Mouse (Mus musculus) limb, embryonic 15.5 days (tissue): ENCODE data around the gene 1110017D15Rik. TPM values are rescaled to one million over a fixed set of nuclear protein-coding genes. Genes with fewer than 3 reads are reported as not detected.

Experiments used
- ATAC-seq: fragments of 200-750 bp; cut with Nextera tagmentation; 2 replicates; pipeline ENCODE4 v1.8.0; 2017; ENCODE audit warnings: low read depth, moderate TSS enrichment; ENCODE audit not compliant: insufficient number of reproducible peaks, low FRiP score, low TSS enrichment
- H3K27ac ChIP-seq: fragments of 300-500 bp; sonication (generic); 2 replicates; pipeline ENCODE4 v1.5.1; 2015; ENCODE audit warnings: moderate library complexity, mild to moderate bottlenecking, inconsistent platforms
- H3K27me3 ChIP-seq: fragments of 300-500 bp; sonication (generic); 2 replicates; pipeline ENCODE4 v1.6.1; 2015; ENCODE audit warnings: inconsistent platforms
- H3K36me3 ChIP-seq: fragments of 300-500 bp; sonication (generic); 2 replicates; pipeline ENCODE4 v1.6.1; 2015; ENCODE audit warnings: inconsistent platforms
- H3K4me1 ChIP-seq: fragments of 300-500 bp; sonication (generic); 2 replicates; pipeline ENCODE4 v1.6.1; 2015; ENCODE audit warnings: inconsistent platforms
- H3K4me2 ChIP-seq: fragments of 300-500 bp; sonication (generic); 2 replicates; pipeline ENCODE4 v1.6.1; 2015; ENCODE audit warnings: mild to moderate bottlenecking, inconsistent platforms
- H3K4me3 ChIP-seq: fragments of 300-500 bp; sonication (generic); 2 replicates; pipeline ENCODE4 v1.5.1; 2015; ENCODE audit warnings: mild to moderate bottlenecking, inconsistent platforms
- H3K9ac ChIP-seq: fragments of 300-500 bp; sonication (generic); 2 replicates; pipeline ENCODE4 v1.6.1; 2015; ENCODE audit warnings: inconsistent platforms
- H3K9me3 ChIP-seq: fragments of 300-500 bp; sonication (generic); 2 replicates; pipeline ENCODE4 v1.6.1; 2016; ENCODE audit warnings: inconsistent platforms
- WGBS: fragments of 180-500 bp; shearing (Covaris S2); methylation state at CpG from one replicate; pipeline ENCODE4 v1.1.7; 2015; 5-methylcytosine and 5-hydroxymethylcytosine counted together
- polyA plus RNA-seq: library from polyadenylated mRNA; unstranded; fragments of >200 nt; fragmentation: Nextera tagmentation; extraction: Ambion mirVana; gene quantifications from 2 replicates; pipeline ENCODE4 v1.2.1, GENCODE M21; 2015

1110017D15Rik gene
- polyA plus RNA-seq, 1 experiment from 2014 or later, result 0.88 TPM

DNA sequence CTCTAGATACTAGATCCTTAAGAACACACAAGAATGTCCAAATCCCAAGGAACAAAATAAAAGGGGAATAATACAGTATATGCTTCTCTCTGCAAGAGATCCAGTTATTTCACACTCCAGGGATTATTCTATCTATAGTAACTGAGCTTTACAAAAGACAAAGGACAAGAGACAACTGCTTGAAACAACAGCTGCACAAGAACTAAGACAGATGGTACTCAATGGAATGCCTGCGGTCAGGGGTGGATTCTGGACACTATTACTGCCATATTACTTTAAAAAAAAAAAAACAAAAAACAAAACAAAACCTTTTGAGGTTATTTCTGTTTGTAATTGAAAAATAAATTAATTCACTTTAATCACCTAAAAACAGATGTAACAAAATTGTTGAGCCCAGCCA, 56.4 kb downstream of the 1110017D15Rik start:
- Histone ChIP-seq H3K4me2 (no peak overlapping the region), H3K36me3 (0 out of 2 replicates have a peak, but pooled peaks cover 2% of the 10 kb centered on the region), H3K4me1 (0 out of 2 replicates have a peak, but pooled peaks cover 2% of the 10 kb centered on the region), H3K9ac (no peak overlapping the region), H3K27ac (no peak overlapping the region), H3K9me3 (no peaks in the 10 kb centered on the region), H3K27me3 (no peaks in the 10 kb centered on the region), H3K4me3 (no peak overlapping the region)
- ATAC-seq, result no peak
- WGBS, result 97% methylated on average over 1 of the region's 1 CpGs

Other genes starting within 250 kb of the 1110017D15Rik start
- 56.9 and 68.8 TPM in 2 replicates for gene Ubap2, start 242.2 kb downstream of the 1110017D15Rik start, polyA plus RNA-seq
- gene Dcaf12, start 202.4 kb downstream of the 1110017D15Rik start, polyA plus RNA-seq, result 58.6 and 60.6 TPM in 2 replicates
- gene Ubap1, start 168.3 kb downstream of the 1110017D15Rik start, polyA plus RNA-seq, result 49.7 and 51.4 TPM in 2 replicates
- gene Kif24, start 52.4 kb downstream of the 1110017D15Rik start, polyA plus RNA-seq, result 5.8 and 7.2 TPM in 2 replicates
- gene Nudt2, start 52.2 kb downstream of the 1110017D15Rik start, polyA plus RNA-seq, result 45.5 and 46.4 TPM in 2 replicates
- gene AI464131, start 14.3 kb downstream of the 1110017D15Rik start, polyA plus RNA-seq, result 6.6 and 11.9 TPM in 2 replicates
- 2.7 and 2.8 TPM in 2 replicates for gene Fam219a, start 52.2 kb upstream of the 1110017D15Rik start, polyA plus RNA-seq
- gene Dnaic1, start 52.4 kb upstream of the 1110017D15Rik start, polyA plus RNA-seq, result 1.2 TPM in 2 replicates
- gene Enho, start 123.0 kb upstream of the 1110017D15Rik start, polyA plus RNA-seq, result 8.7 and 9.5 TPM in 2 replicates
- 7.1 and 9.0 TPM in 2 replicates for gene Cntfr, start 179.8 kb upstream of the 1110017D15Rik start, polyA plus RNA-seq
- 431 and 444 TPM in 2 replicates for gene Il11ra1, start 182.7 kb upstream of the 1110017D15Rik start, polyA plus RNA-seq
- 66.0 and 69.1 TPM in 2 replicates for gene Rpp25l, start 196.2 kb upstream of the 1110017D15Rik start, polyA plus RNA-seq
- gene Dctn3, start 205.8 kb upstream of the 1110017D15Rik start, polyA plus RNA-seq, result 113 and 123 TPM in 2 replicates
- not detected in 2 replicates for gene Arid3c, start 213.8 kb upstream of the 1110017D15Rik start, polyA plus RNA-seq
- 38.7 and 44.8 TPM in 2 replicates for gene Galt, start 237.9 kb upstream of the 1110017D15Rik start, polyA plus RNA-seq
- gene Sigmar1, start 238.8 kb upstream of the 1110017D15Rik start, polyA plus RNA-seq, result 76.1 and 88.5 TPM in 2 replicates